Mouse (Mus musculus): Measurements from ENCODE around the gene Eno4. TPM values are rescaled to one million over a fixed set of nuclear protein-coding genes. Genes with fewer than 3 reads are reported as not detected.

Gene Eno4
- polyA plus RNA-seq, 1 experiment = not detected

- Histone ChIP-seq H3K4me1 (ENCODE audit: control insufficient read depth, insufficient read depth, insufficient read length) (no peaks in the 10 kb centered on the region), H3K27me3 (ENCODE audit: control insufficient read depth, insufficient read depth, low read length) (no peaks in the 10 kb centered on the region), H3K27ac (ENCODE audit: insufficient read depth, low read length) (no peak overlapping the region), H3K36me3 (ENCODE audit: control insufficient read depth, insufficient read depth, low read length) (no peaks in the 10 kb centered on the region), H3K4me3 (ENCODE audit: extremely low read depth, insufficient read depth, insufficient read length) (no peak overlapping the region)
- 86% methylated on average over 13 of the region's 13 CpGs for WGBS
- DNase-seq (ENCODE audit: low read depth in 1 of 2, low spot score in 2 of 2) = no peak
- no peak for TF ChIP-seq CTCF (IDR thresholded peaks at IDR 0.05; ENCODE audit: extremely low read depth, insufficient read depth, insufficient read length, insufficient replicate concordance)
- no peak for TF ChIP-seq POLR2A (IDR thresholded peaks at IDR 0.05; ENCODE audit: low read depth, low read length)
Observed at GRCm38 (mm10) chr19:58970826-58971225, 27.6 kb downstream of the Eno4 start.

DNA sequence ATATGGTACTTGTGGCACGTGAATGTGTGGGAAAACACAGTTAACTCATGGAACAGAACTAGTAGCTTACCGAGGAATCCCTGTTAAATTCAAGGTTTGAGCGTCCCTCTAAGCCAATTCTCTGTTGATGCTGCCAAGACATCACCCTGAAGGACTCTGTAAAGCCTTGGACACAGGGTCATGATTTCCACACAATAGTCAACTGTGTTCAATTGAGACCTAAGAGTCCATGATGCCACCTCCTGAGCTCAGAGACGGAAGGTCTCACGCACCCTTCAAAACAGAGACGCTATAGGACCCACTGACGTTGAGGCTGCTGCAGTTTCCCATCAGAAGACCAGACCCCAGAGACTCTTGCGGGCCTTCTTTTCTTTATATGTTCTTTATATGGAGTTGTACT is 30.9 kb downstream of the Eno4 start:
- 89% methylated on average over 8 of the region's 8 CpGs for WGBS
- Histone ChIP-seq H3K27ac (ENCODE audit: insufficient read depth, low read length) (no peak overlapping the region), H3K4me3 (ENCODE audit: extremely low read depth, insufficient read depth, insufficient read length) (no peak overlapping the region), H3K36me3 (ENCODE audit: control insufficient read depth, insufficient read depth, low read length) (no peaks in the 10 kb centered on the region), H3K27me3 (ENCODE audit: control insufficient read depth, insufficient read depth, low read length) (no peaks in the 10 kb centered on the region), H3K4me1 (ENCODE audit: control insufficient read depth, insufficient read depth, insufficient read length) (no peaks in the 10 kb centered on the region)
- no peak for TF ChIP-seq CTCF (IDR thresholded peaks at IDR 0.05; ENCODE audit: extremely low read depth, insufficient read depth, insufficient read length, insufficient replicate concordance)
- no peak for TF ChIP-seq POLR2A (IDR thresholded peaks at IDR 0.05; ENCODE audit: low read depth, low read length)
- DNase-seq (ENCODE audit: low read depth in 1 of 2, low spot score in 2 of 2) = no peak

DNA sequence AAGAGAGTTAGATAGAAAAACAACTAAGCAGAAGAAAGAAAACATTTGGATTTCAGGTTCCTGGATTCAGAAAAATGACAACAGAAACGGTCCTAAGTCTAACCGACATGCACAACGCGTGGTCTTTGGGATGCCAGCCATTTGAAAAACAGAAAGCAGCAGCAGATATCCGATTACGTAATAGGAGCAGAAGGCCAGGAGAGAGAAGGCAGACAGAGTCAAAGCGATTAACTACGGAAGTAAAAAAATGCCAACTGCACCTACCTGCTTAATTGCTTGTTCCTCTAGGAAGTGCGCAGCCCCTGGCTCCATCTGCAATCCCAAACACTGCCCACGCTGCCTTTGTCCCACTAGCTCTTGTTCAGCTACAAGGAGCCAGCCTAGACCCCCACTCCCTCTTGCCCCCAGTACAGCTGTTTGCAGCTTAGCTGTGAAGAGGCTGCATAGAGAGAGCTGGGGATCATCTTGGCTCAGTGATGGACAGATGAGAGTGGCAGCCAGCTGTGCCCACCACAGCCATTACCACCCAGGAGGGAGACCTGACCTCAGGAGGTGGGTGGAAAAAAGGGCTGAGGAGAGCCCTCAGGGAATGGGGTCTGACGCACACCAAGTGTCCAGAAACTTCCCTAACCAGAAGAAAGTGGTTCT is 32.1 kb downstream of the Eno4 start:
- Histone ChIP-seq H3K4me3 (ENCODE audit: extremely low read depth, insufficient read depth, insufficient read length) (no peak overlapping the region), H3K27me3 (ENCODE audit: control insufficient read depth, insufficient read depth, low read length) (no peaks in the 10 kb centered on the region), H3K36me3 (ENCODE audit: control insufficient read depth, insufficient read depth, low read length) (no peaks in the 10 kb centered on the region), H3K4me1 (ENCODE audit: control insufficient read depth, insufficient read depth, insufficient read length) (no peaks in the 10 kb centered on the region), H3K27ac (ENCODE audit: insufficient read depth, low read length) (no peak overlapping the region)
- TF ChIP-seq CTCF (IDR thresholded peaks at IDR 0.05; ENCODE audit: extremely low read depth, insufficient read depth, insufficient read length, insufficient replicate concordance) = no peak
- TF ChIP-seq POLR2A (IDR thresholded peaks at IDR 0.05; ENCODE audit: low read depth, low read length) = no peak
- 87% methylated on average over 11 of the region's 11 CpGs for WGBS
- DNase-seq (ENCODE audit: low read depth in 1 of 2, low spot score in 2 of 2) = no peak

GRCm38 (mm10) chr19:58978401-58979171 is 35.4 kb downstream of the Eno4 start:
- DNase-seq (ENCODE audit: low read depth in 1 of 2, low spot score in 2 of 2) = no peak
- TF ChIP-seq POLR2A (IDR thresholded peaks at IDR 0.05; ENCODE audit: low read depth, low read length) = no peak
- TF ChIP-seq CTCF (IDR thresholded peaks at IDR 0.05; ENCODE audit: extremely low read depth, insufficient read depth, insufficient read length, insufficient replicate concordance) = no peak
- 21% methylated on average over 11 of the region's 11 CpGs for WGBS
- Histone ChIP-seq H3K27me3 (ENCODE audit: control insufficient read depth, insufficient read depth, low read length) (no peaks in the 10 kb centered on the region), H3K27ac (ENCODE audit: insufficient read depth, low read length) (no peak overlapping the region), H3K4me3 (ENCODE audit: extremely low read depth, insufficient read depth, insufficient read length) (no peak overlapping the region), H3K36me3 (ENCODE audit: control insufficient read depth, insufficient read depth, low read length) (no peaks in the 10 kb centered on the region), H3K4me1 (ENCODE audit: control insufficient read depth, insufficient read depth, insufficient read length) (no peaks in the 10 kb centered on the region)

GRCm38 (mm10) chr19:58979436-58980055 is 36.3 kb downstream of the Eno4 start:
- no peak overlapping the region for H3K27ac ChIP-seq (ENCODE audit: insufficient read depth, low read length)
- H3K4me3 ChIP-seq (ENCODE audit: extremely low read depth, insufficient read depth, insufficient read length) = no peak overlapping the region
- TF ChIP-seq CTCF (IDR thresholded peaks at IDR 0.05; ENCODE audit: extremely low read depth, insufficient read depth, insufficient read length, insufficient replicate concordance) (no peak), POLR2A (IDR thresholded peaks at IDR 0.05; ENCODE audit: low read depth, low read length) (no peak)
- no peaks in the 10 kb centered on the region for H3K36me3 ChIP-seq (ENCODE audit: control insufficient read depth, insufficient read depth, low read length)
- H3K27me3 ChIP-seq (ENCODE audit: control insufficient read depth, insufficient read depth, low read length) = no peaks in the 10 kb centered on the region
- DNase-seq (ENCODE audit: low read depth in 1 of 2, low spot score in 2 of 2) = no peak
- WGBS = 59% methylated on average over 13 of the region's 13 CpGs
- no peaks in the 10 kb centered on the region for H3K4me1 ChIP-seq (ENCODE audit: control insufficient read depth, insufficient read depth, insufficient read length)

GRCm38 (mm10) chr19:58980056-58980440 is 36.8 kb downstream of the Eno4 start:
- WGBS = 62% methylated on average over 5 of the region's 5 CpGs
- no peaks in the 10 kb centered on the region for H3K36me3 ChIP-seq (ENCODE audit: control insufficient read depth, insufficient read depth, low read length)
- H3K27ac ChIP-seq (ENCODE audit: insufficient read depth, low read length) = no peak overlapping the region
- DNase-seq (ENCODE audit: low read depth in 1 of 2, low spot score in 2 of 2) = no peak
- no peaks in the 10 kb centered on the region for H3K27me3 ChIP-seq (ENCODE audit: control insufficient read depth, insufficient read depth, low read length)
- TF ChIP-seq CTCF (IDR thresholded peaks at IDR 0.05; ENCODE audit: extremely low read depth, insufficient read depth, insufficient read length, insufficient replicate concordance) (no peak), POLR2A (IDR thresholded peaks at IDR 0.05; ENCODE audit: low read depth, low read length) (no peak)
- no peaks in the 10 kb centered on the region for H3K4me1 ChIP-seq (ENCODE audit: control insufficient read depth, insufficient read depth, insufficient read length)
- no peak overlapping the region for H3K4me3 ChIP-seq (ENCODE audit: extremely low read depth, insufficient read depth, insufficient read length)
